Mouse (Mus musculus) CD4-positive naive resting alpha-beta T cell, adult 57 days (primary cell): ENCODE data around the gene Garem2. TPM values are rescaled to one million over a fixed set of nuclear protein-coding genes. Genes with fewer than 3 reads are reported as not detected.

Experiments
- total RNA-seq: library from RNA; stranded (reverse); gene quantifications from one replicate; pipeline ENCODE4 v1.2.4, GENCODE M21; 2023

Gene Garem2
- not detected for total RNA-seq

DNA sequence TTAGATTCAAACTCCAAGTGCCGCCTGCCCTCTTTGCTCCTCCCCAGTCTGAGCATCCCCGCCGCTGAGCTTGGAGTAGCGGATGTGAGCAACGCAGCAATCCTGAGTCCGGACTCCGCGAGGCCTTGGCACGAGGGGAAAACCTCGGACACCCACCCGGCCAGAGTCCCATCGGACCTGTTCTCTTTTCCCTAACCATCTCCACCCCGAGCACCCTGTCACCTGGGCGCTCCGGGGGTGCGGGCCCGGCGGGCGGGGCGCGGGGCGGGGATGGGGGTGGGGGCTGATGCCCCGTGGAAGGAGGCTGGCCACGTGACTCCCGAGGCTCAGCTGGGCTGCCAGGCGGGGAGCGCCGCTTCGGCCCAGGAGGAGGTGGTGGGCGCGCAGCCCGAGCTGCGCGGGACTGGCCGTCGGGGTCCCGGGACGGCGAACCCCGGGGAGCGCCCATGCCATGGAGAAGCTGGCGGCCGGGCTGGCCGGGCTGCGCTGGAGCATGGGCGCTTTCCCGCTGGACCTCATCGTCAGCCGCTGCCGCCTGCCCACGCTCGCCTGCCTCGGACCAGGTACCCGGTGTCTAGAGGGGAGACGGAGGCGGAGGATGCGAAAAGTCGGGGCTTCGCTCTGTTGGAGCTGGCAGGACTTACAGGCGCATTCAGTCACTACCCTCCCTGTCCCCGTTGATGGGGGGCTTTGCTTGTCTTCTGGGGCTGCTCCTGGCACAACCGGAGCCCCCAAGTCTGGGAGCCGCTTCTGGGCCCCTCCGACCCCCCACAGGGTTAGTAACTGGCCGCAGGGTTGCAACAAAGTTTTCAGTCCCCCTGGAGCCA, at the start of gene Garem2:
Garem2 (plus strand) TSS at position 321 of the 827 bp plus-strand sequence.

DNA sequence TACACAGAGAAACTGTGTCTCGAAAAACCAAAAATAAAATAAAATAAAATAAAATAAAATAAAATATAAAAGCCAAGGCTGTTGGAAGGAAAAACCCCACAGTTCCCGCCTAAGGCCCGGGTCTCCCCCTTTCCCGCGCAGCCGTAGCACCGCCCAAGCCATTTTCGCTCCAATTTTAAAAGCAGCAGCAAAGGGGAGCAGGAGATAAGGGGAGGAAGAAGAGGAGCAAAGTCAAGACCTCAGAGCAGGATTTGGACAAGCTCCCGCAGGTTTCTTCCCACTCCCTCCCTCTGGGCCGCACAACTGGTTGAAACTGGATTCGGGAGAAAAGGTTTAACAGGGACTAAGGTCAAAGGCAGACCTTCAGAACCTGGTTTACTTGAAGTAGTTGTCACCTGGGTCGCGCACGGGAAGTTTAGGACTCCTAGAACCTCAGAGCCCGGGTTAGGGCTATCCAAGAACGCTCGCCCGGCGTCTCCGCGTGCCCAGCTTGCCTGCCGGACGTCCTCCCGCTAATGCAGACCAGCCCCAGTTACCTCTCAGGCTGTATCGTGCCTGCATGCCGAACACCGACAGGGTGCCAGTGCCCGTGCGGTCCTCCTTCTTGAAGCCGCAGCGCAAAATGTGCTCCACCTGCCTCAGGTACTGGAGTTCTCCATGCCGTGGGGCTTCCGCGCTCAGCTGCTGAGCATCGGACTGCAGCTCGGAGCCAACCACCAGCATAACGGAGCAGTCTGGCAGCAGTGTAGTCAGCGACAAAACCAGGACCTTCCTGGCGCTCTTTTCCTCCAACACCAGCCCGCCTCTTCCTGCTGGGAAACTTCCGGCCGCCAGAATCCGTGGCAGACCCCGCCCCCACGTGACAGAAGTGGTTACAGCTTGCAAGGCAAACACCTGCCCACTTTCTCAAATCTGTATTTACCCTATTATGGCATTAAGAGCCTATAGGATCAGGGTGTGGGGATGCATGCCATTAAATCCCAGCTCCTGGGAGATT, 31.8 kb upstream of the Garem2 start, which contains the start of gene Tyms:
Tyms (minus strand) TSS at position 793 of the 997 bp plus-strand sequence.

DNA sequence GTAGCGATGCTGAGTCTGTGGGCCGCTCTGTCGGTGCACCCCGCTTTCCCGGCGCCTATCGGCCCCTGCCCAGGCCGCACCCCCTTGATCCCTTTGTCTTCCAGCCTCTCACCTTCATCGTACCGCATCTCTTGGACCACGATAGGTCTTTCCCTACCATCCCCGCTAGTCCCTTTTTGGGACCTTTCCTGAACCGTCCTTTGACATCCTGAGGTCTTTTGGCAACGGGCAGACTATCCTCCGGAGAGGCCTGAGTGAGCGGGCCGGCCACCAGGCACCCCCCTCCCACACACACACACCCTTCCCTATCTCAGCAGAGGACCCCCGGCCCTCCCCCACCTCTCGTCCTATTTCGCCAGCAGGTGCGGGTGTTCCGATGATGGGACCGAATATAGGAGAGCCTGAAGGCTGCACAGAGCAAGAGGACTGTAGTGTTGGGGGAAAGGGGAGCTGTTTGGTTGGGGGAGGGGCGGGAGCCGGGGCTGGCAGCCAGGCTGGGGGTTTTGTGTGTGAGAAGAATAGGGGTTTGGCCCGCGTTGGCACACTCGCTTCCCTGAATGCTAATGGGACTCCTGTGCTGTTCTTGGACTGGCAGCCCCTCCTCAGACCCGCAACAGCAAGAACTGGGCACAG, 823 bp downstream of the Garem2 start, which contains the start of gene 3110082J24Rik:
3110082J24Rik (minus strand) TSS at position 419 of the 633 bp plus-strand sequence.

DNA sequence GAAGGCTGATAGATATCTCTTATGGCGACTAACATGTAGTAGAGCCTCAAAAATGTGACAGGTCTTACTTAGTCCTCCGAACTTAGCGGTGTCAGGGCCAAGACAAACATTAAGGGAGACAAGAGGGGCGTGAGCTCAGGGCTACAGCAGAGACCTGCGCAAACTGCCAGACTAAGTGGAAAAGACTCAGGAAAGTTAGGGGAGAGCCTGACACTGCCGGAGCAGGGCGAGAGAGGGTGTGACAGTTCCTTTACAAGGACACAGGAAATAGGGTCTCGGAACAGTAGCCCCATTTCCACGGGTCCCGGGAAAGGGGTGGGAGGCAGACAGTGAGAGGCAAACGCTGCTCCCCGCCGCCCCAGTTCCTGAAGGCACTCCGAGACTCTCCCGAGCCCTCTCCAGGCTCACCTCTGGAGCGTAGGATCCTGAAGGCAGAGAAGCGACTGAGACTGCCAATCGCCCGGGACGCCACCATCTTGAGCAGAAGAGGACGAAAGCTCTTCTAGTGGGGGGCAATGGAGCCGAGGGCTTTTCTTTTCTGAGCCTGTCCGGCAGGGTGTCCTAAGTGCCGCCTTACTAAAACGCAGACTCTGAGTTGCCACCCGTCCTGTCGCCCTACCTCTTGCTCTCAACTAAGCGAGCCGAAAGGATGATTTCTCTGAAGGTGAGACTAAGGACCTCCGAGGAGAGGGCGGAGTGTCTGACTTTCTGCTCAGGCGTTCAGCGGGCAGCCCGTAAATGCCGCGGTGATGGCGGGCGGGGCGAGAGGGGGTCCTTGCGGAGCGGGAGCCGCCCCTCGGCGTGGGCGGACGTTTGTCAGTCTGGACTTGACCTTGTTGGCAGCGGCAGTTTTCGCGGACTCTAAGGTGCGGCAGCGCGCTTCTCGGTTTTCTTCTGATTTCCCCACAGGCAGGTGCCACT, 49.8 kb downstream of the Garem2 start, which contains the start of the genes Hadha and Hadhb:
Hadha (minus strand) TSS at position 689 of the 921 bp plus-strand sequence.
Hadhb (plus strand) TSS at position 775 of the 921 bp plus-strand sequence.

Other genes starting within 250 kb of the Garem2 start
- gene Il6, start 92.0 kb upstream of the Garem2 start, total RNA-seq, result not detected
- gene Tyms, start 31.5 kb upstream of the Garem2 start, total RNA-seq, result 10.1 TPM
- not detected for gene 3110082J24Rik, start 925 bp downstream of the Garem2 start, total RNA-seq
- gene Hadha, start 50.0 kb downstream of the Garem2 start, total RNA-seq, result 93.5 TPM
- gene Hadhb, start 50.1 kb downstream of the Garem2 start, total RNA-seq, result 130 TPM
- not detected for gene Adgrf3, start 100.6 kb downstream of the Garem2 start, total RNA-seq
- gene Selenoi, start 127.4 kb downstream of the Garem2 start, total RNA-seq, result 30.0 TPM
- 44.5 TPM for gene Drc1, start 176.2 kb downstream of the Garem2 start, total RNA-seq